Mouse (Mus musculus) embryonic facial prominence, embryonic 11.5 days (tissue): ENCODE results near the gene Rab14. TPM values are rescaled to one million over a fixed set of nuclear protein-coding genes. Genes with fewer than 3 reads are reported as not detected.

Experiments used
- ATAC-seq: fragments of 200-750 bp; cut with Nextera tagmentation; replicated peaks from 2 replicates; pipeline ENCODE4 v1.8.0; 2017; ENCODE audit warnings: low read depth; ENCODE audit not compliant: insufficient number of reproducible peaks, low FRiP score, low TSS enrichment
- DNase-seq: peaks from one replicate; pipeline ENCODE4 v3.0.0-alpha.2; 2015; ENCODE audit warnings: low spot score
- H3K27ac ChIP-seq: fragments of 300-500 bp; sonication (generic); replicated peaks from 2 replicates; pipeline ENCODE4 v1.5.1; 2014; ENCODE audit warnings: mild to moderate bottlenecking, low read depth, low read length, control low read depth
- H3K27me3 ChIP-seq: fragments of 300-500 bp; sonication (generic); 2 replicates; pipeline ENCODE4 v1.6.1; 2014; ENCODE audit warnings: mild to moderate bottlenecking, low read length, moderate library complexity, mixed read lengths; ENCODE audit not compliant: control insufficient read depth, insufficient read depth
- H3K36me3 ChIP-seq: fragments of 300-500 bp; sonication (generic); replicated peaks from 2 replicates; pipeline ENCODE4 v1.6.1; 2014; ENCODE audit warnings: low read depth, mild to moderate bottlenecking, low read length, moderate library complexity, mixed read lengths; ENCODE audit not compliant: control insufficient read depth, insufficient read depth
- H3K4me1 ChIP-seq: fragments of 300-500 bp; sonication (generic); 2 replicates; pipeline ENCODE4 v1.6.1; 2014; ENCODE audit warnings: low read length, mixed read lengths; ENCODE audit not compliant: control insufficient read depth, insufficient read depth
- H3K4me2 ChIP-seq: fragments of 300-500 bp; sonication (generic); 2 replicates; pipeline ENCODE4 v1.6.1; 2014; ENCODE audit warnings: low read depth, mild to moderate bottlenecking, control low read depth, low read length, moderate library complexity
- H3K4me3 ChIP-seq: fragments of 300-500 bp; sonication (generic); 2 replicates; pipeline ENCODE4 v1.5.1; 2014; ENCODE audit warnings: low read depth, low read length, control low read depth
- H3K9ac ChIP-seq: fragments of 300-500 bp; sonication (generic); replicated peaks from 2 replicates; pipeline ENCODE4 v1.6.1; 2014; ENCODE audit warnings: mild to moderate bottlenecking, control low read depth, low read length
- H3K9me3 ChIP-seq: fragments of 300-500 bp; sonication (generic); replicated peaks from 2 replicates; pipeline ENCODE4 v1.6.1; 2016; ENCODE audit warnings: mild to moderate bottlenecking, low read length, inconsistent platforms, mixed read lengths; ENCODE audit not compliant: control insufficient read depth
- WGBS: fragments of 180-500 bp; shearing (Covaris S2); extraction: QIAGEN DNeasy Blood & Tissue Kit; methylation state at CpG from one replicate; pipeline ENCODE4 v1.1.7; 2014; 5-methylcytosine and 5-hydroxymethylcytosine counted together
- polyA plus RNA-seq: library from polyadenylated mRNA; unstranded; fragments of >200 nt; fragmentation: Nextera tagmentation; extraction: Ambion mirVana; gene quantifications from 2 replicates; pipeline ENCODE4 v1.2.1, GENCODE M21; 2014

Gene Rab14
- 246 and 247 TPM in 2 replicates for polyA plus RNA-seq

- Histone ChIP-seq H3K27me3 (no peaks in the 10 kb centered on the region), H3K27ac (peak within 1 kb of the TSS; percentile 91), H3K4me3 (peak within 1 kb of the TSS; percentile 94), H3K9ac (peak within 1 kb of the TSS; percentile 93), H3K4me2 (peak within 1 kb of the TSS; percentile 59), H3K9me3 (no peaks in the 10 kb centered on the region), H3K36me3 (no peaks in the 10 kb centered on the region), H3K4me1 (no peaks in the 10 kb centered on the region)
- WGBS: under 1% methylated on average over 44 of the region's 47 CpGs
- ATAC-seq: peak; percentile 98
- DNase-seq: peak; percentile 100
These were observed at the start of gene Rab14 for GRCm38 (mm10) chr2:35200898-35201668. TSS of gene Rab14 (minus strand) at chr2:35201120.

GRCm38 (mm10) chr2:35247763-35248162, 46.8 kb upstream of the Rab14 start:
- no peaks in the 10 kb centered on the region for H3K9me3 ChIP-seq
- WGBS: 73% methylated on average over 5 of the region's 5 CpGs
- no peak overlapping the region for H3K9ac ChIP-seq
- H3K4me3 ChIP-seq: no peak overlapping the region
- no peak overlapping the region for H3K27ac ChIP-seq
- ATAC-seq (no peak), DNase-seq (no peak)
- no peaks in the 10 kb centered on the region for H3K36me3 ChIP-seq
- H3K4me1 ChIP-seq: no peaks in the 10 kb centered on the region
- H3K27me3 ChIP-seq: no peaks in the 10 kb centered on the region
- no peak overlapping the region for H3K4me2 ChIP-seq

- ATAC-seq (no peak), DNase-seq (no peak)
- H3K27me3 ChIP-seq: no peaks in the 10 kb centered on the region
- 59% methylated on average over 3 of the region's 3 CpGs for WGBS
- H3K9ac ChIP-seq: no peak overlapping the region
- no peaks in the 10 kb centered on the region for H3K4me1 ChIP-seq
- no peak overlapping the region for H3K4me2 ChIP-seq
- no peaks in the 10 kb centered on the region for H3K36me3 ChIP-seq
- no peak overlapping the region for H3K4me3 ChIP-seq
- no peak overlapping the region for H3K27ac ChIP-seq
- H3K9me3 ChIP-seq: no peaks in the 10 kb centered on the region
These were observed 43.3 kb upstream of the Rab14 start for GRCm38 (mm10) chr2:35244241-35244640.

GRCm38 (mm10) chr2:35235021-35235420, 34.1 kb upstream of the Rab14 start:
- H3K36me3 ChIP-seq: no peaks in the 10 kb centered on the region
- no peak overlapping the region for H3K27ac ChIP-seq
- DNase-seq (no peak), ATAC-seq (no peak)
- no peak overlapping the region for H3K9ac ChIP-seq
- H3K4me1 ChIP-seq: peaks cover 2% of the 10 kb centered on the region
- WGBS: 75% methylated on average over 6 of the region's 6 CpGs
- H3K27me3 ChIP-seq: no peaks in the 10 kb centered on the region
- H3K4me2 ChIP-seq: no peak overlapping the region
- no peaks in the 10 kb centered on the region for H3K9me3 ChIP-seq
- no peak overlapping the region for H3K4me3 ChIP-seq

- no peaks in the 10 kb centered on the region for H3K36me3 ChIP-seq
- no peaks in the 10 kb centered on the region for H3K27me3 ChIP-seq
- no peaks in the 10 kb centered on the region for H3K9me3 ChIP-seq
- WGBS: 36% methylated on average over 3 of the region's 3 CpGs
- no peak overlapping the region for H3K9ac ChIP-seq
- H3K4me1 ChIP-seq: peaks cover 2% of the 10 kb centered on the region
- no peak for DNase-seq
- H3K4me3 ChIP-seq: no peak overlapping the region
- no peak overlapping the region for H3K27ac ChIP-seq
- no peak for ATAC-seq
- H3K4me2 ChIP-seq: no peak overlapping the region
These were observed 33.0 kb upstream of the Rab14 start for GRCm38 (mm10) chr2:35233898-35234297.

- no peak overlapping the region for H3K9ac ChIP-seq
- no peaks in the 10 kb centered on the region for H3K27me3 ChIP-seq
- WGBS: 72% methylated on average over 17 of the region's 17 CpGs
- H3K36me3 ChIP-seq: no peaks in the 10 kb centered on the region
- no peak overlapping the region for H3K4me2 ChIP-seq
- ATAC-seq: no peak
- no peak overlapping the region for H3K4me3 ChIP-seq
- H3K27ac ChIP-seq: no peak overlapping the region
- DNase-seq: no peak
- H3K9me3 ChIP-seq: no peaks in the 10 kb centered on the region
- peaks cover 2% of the 10 kb centered on the region for H3K4me1 ChIP-seq
These were observed 31.9 kb upstream of the Rab14 start for GRCm38 (mm10) chr2:35232595-35233445.

GRCm38 (mm10) chr2:35231871-35232270, 31.0 kb upstream of the Rab14 start:
- Histone ChIP-seq H3K9ac (no peak overlapping the region), H3K4me2 (no peak overlapping the region), H3K27ac (no peak overlapping the region), H3K4me3 (no peak overlapping the region), H3K9me3 (no peaks in the 10 kb centered on the region), H3K27me3 (no peaks in the 10 kb centered on the region), H3K36me3 (no peaks in the 10 kb centered on the region), H3K4me1 (peaks cover 2% of the 10 kb centered on the region)
- WGBS: 74% methylated on average over 2 of the region's 2 CpGs
- DNase-seq (no peak), ATAC-seq (no peak)

- Histone ChIP-seq H3K36me3 (no peaks in the 10 kb centered on the region), H3K4me2 (no peak overlapping the region), H3K27ac (no peak overlapping the region), H3K4me1 (peaks cover 2% of the 10 kb centered on the region), H3K4me3 (no peak overlapping the region), H3K9ac (no peak overlapping the region), H3K9me3 (no peaks in the 10 kb centered on the region), H3K27me3 (no peaks in the 10 kb centered on the region)
- DNase-seq (peak; percentile 30), ATAC-seq (no peak)
- WGBS: 29% methylated on average over 8 of the region's 8 CpGs
These were observed 29.3 kb upstream of the Rab14 start for GRCm38 (mm10) chr2:35230215-35230614.
